ENCODE assay signal across 19 mouse cellular contexts in genomic region chr15:101311087-101311770, GRCm38 (mm10). TPM values are rescaled to one million over a fixed set of nuclear protein-coding genes. Genes with fewer than 3 reads are reported as not detected.
A peak's percentile ranks its signal among the peaks of the same experiment; 100 is the strongest.
DNase-seq lines count a peak whose midpoint lies in the region; ATAC-seq lines count a peak whose summit lies in the region.
"Had no signal": no experiment of that assay in that cellular context is flagged by ENCODE, and none has a peak within 500 bp of the region (broad histone marks: within the 10 kb centered on the region; RNA-seq: fewer than 3 reads in every experiment).

No protein-coding gene starts in this region.

- 61% methylated on average over 14 of the region's 15 CpGs for WGBS in hindbrain, embryonic 12.5 days

- no peak overlapping the region for H3K9ac ChIP-seq in hindbrain, embryonic 12.5 days
- H3K9ac ChIP-seq: embryonic facial prominence, embryonic 13.5 days; hindbrain, embryonic 15.5 days; limb, embryonic 13.5 days; neural tube, embryonic 15.5 days; stomach, embryonic 15.5 days had no signal

- no peak overlapping the region for H3K4me2 ChIP-seq in hindbrain, embryonic 12.5 days (replicated peaks)
- H3K4me2 ChIP-seq: embryonic facial prominence, embryonic 13.5 days; hindbrain, embryonic 15.5 days; limb, embryonic 13.5 days; neural tube, embryonic 15.5 days; stomach, embryonic 15.5 days had no signal

- ATAC-seq in hindbrain, embryonic 12.5 days (ENCODE audit: low FRiP score), result no peak
- ATAC-seq: Patski had no signal

- peaks cover 9% of the 10 kb centered on the region for H3K4me1 ChIP-seq in hindbrain, embryonic 12.5 days

- H3K27ac ChIP-seq in hindbrain, embryonic 12.5 days, result no peak overlapping the region
- H3K27ac ChIP-seq: embryonic facial prominence, embryonic 13.5 days; forebrain, embryonic 10.5 days; hindbrain, embryonic 15.5 days; limb, embryonic 13.5 days; neural tube, embryonic 15.5 days; stomach, embryonic 15.5 days had no signal

- H3K4me3 ChIP-seq in hindbrain, embryonic 12.5 days, result no peak overlapping the region
- H3K4me3 ChIP-seq: embryonic facial prominence, embryonic 13.5 days; forebrain, embryonic 10.5 days; hindbrain, embryonic 15.5 days; limb, embryonic 13.5 days; neural tube, embryonic 15.5 days; stomach, embryonic 15.5 days had no signal

- no peaks in the 10 kb centered on the region for H3K9me3 ChIP-seq in hindbrain, embryonic 12.5 days (replicated peaks)
- H3K9me3 ChIP-seq: embryonic facial prominence, embryonic 13.5 days; forebrain, embryonic 10.5 days; hindbrain, embryonic 15.5 days; limb, embryonic 13.5 days; neural tube, embryonic 15.5 days; stomach, embryonic 15.5 days had no signal

- H3K27me3 ChIP-seq in hindbrain, embryonic 12.5 days, result no peaks in the 10 kb centered on the region
- H3K27me3 ChIP-seq: embryonic facial prominence, embryonic 13.5 days; hindbrain, embryonic 15.5 days; limb, embryonic 13.5 days; neural tube, embryonic 15.5 days; Patski; stomach, embryonic 15.5 days had no signal

- peak; percentile 70 to 78 for DNase-seq in cerebellum, postnatal 10 days
- no peak for DNase-seq in cerebellum, adult 11-12 months
- peak; percentile 52 for DNase-seq in layer of hippocampus, adult 11-12 months (ENCODE audit: low spot score)
- DNase-seq in layer of hippocampus, adult 9-10 months (ENCODE audit: low spot score), result no peak
- DNase-seq in right cerebral cortex, postnatal 10 days (ENCODE audit: low spot score in 2 of 2), result peak; percentile 63 to 71
- DNase-seq in right cerebral cortex, postnatal 14 days, result no peak
- no peak for DNase-seq in embryo, embryonic 10.5 days (ENCODE audit: low spot score)
- DNase-seq: cerebellum, adult 9-11 months; kidney, adult 18-20 months; lung, adult 2 months; thymus, postnatal 14 days had no signal

- H3K36me3 ChIP-seq in hindbrain, embryonic 12.5 days, result no peaks in the 10 kb centered on the region
- H3K36me3 ChIP-seq: embryonic facial prominence, embryonic 13.5 days; forebrain, embryonic 10.5 days; hindbrain, embryonic 15.5 days; limb, embryonic 13.5 days; neural tube, embryonic 15.5 days; stomach, embryonic 15.5 days had no signal

RNA-seq across cellular contexts. Expression of gene 6030408B16Rik, which starts 18.2 kb away (rescaled TPM):
- polyA plus RNA-seq in hindbrain, embryonic 12.5 days (2016; fragmentation: Nextera tagmentation; extraction: Ambion mirVana), result 0.31 and 0.87 TPM in 2 replicates
- polyA plus RNA-seq: hindbrain, embryonic 15.5 days; Patski had no signal

RNA-seq across cellular contexts. Expression of gene Atg101, which starts 27.2 kb away (rescaled TPM):
- polyA plus RNA-seq in hindbrain, embryonic 12.5 days (2016; fragmentation: Nextera tagmentation; extraction: Ambion mirVana), result 62.0 and 66.5 TPM in 2 replicates

RNA-seq across cellular contexts. Expression of gene Nr4a1, which starts 57.2 kb away (rescaled TPM):
- 4.4 and 5.5 TPM in 2 replicates for polyA plus RNA-seq in hindbrain, embryonic 12.5 days (2016; fragmentation: Nextera tagmentation; extraction: Ambion mirVana)

RNA-seq across cellular contexts. Expression of gene Krt80, which starts 58.7 kb away (rescaled TPM):
- polyA plus RNA-seq in hindbrain, embryonic 12.5 days (2016; fragmentation: Nextera tagmentation; extraction: Ambion mirVana), result 0.14 and 0.21 TPM in 2 replicates

Comparison
In these comparisons a context has a peak if more than half of its experiments do, and no peak if none do; other contexts are left out.
1. DNase-seq: peak in cerebellum, postnatal 10 days (2 of 2), layer of hippocampus, adult 11-12 months (single experiment) and right cerebral cortex, postnatal 10 days (2 of 2); none in cerebellum, adult 11-12 months (single experiment), layer of hippocampus, adult 9-10 months (single experiment), right cerebral cortex, postnatal 14 days (single experiment) and embryo, embryonic 10.5 days (single experiment).